Mouse (Mus musculus): ENCODE measurements around the gene Eno4. TPM values are rescaled to one million over a fixed set of nuclear protein-coding genes. Genes with fewer than 3 reads are reported as not detected.
"Not testable (repeated sequence)": the region's sequence is repeated elsewhere in the genome, so short reads cannot be mapped to it uniquely, and the experiment has no call there.

The Eno4 gene
- polyA plus RNA-seq (2016; fragmentation: Nextera tagmentation; extraction: Ambion mirVana): 0.37 and 0.81 TPM in 2 replicates

- H3K27ac ChIP-seq (replicated peaks): peak within 1 kb of the TSS; percentile 71
- peak within 1 kb of the TSS; percentile 87 for H3K9ac ChIP-seq (replicated peaks)
- under 1% methylated on average over 65 of the region's 65 CpGs for WGBS
- H3K4me3 ChIP-seq: peak within 1 kb of the TSS; percentile 70
- ATAC-seq (ENCODE audit: low FRiP score, low read depth): peak; percentile 98
- peaks cover 15% of the 10 kb centered on the region for H3K4me1 ChIP-seq
- peak within 1 kb of the TSS; percentile 84 for H3K4me2 ChIP-seq (replicated peaks)
- H3K27me3 ChIP-seq: peaks cover 50% of the 10 kb centered on the region
- H3K36me3 ChIP-seq: no peaks in the 10 kb centered on the region
- H3K9me3 ChIP-seq: no peaks in the 10 kb centered on the region
Measured at GRCm38 (mm10) chr19:58942841-58943828, at the start of gene Eno4, which contains the start of gene Hspa12a. TSS of gene Eno4 (plus strand) at chr19:58943425. TSS of gene Hspa12a (minus strand) at chr19:58943654.

- ATAC-seq (ENCODE audit: low FRiP score, low read depth): no peak
- H3K4me3 ChIP-seq: no peak overlapping the region
- H3K9me3 ChIP-seq: peaks cover 7% of the 10 kb centered on the region
- H3K4me1 ChIP-seq: no peaks in the 10 kb centered on the region
- no peak overlapping the region for H3K9ac ChIP-seq (replicated peaks)
- no peak overlapping the region for H3K27ac ChIP-seq (replicated peaks)
- no peak overlapping the region for H3K4me2 ChIP-seq (replicated peaks)
- no peaks in the 10 kb centered on the region for H3K27me3 ChIP-seq
- WGBS: 70% methylated on average over 2 of the region's 3 CpGs
- H3K36me3 ChIP-seq: no peaks in the 10 kb centered on the region
Measured at GRCm38 (mm10) chr19:58896216-58896615, 47.0 kb upstream of the Eno4 start.

- not testable (repeated sequence) for H3K36me3 ChIP-seq; H3K4me1 ChIP-seq; ATAC-seq (ENCODE audit: low FRiP score, low read depth); H3K4me3 ChIP-seq; H3K4me2 ChIP-seq (replicated peaks); H3K9ac ChIP-seq (replicated peaks); H3K27ac ChIP-seq (replicated peaks); H3K9me3 ChIP-seq
- WGBS: 89% methylated on average over 10 of the region's 10 CpGs
- H3K27me3 ChIP-seq: peaks cover 17% of the 10 kb centered on the region
Measured at GRCm38 (mm10) chr19:58900471-58900870, 42.8 kb upstream of the Eno4 start.

GRCm38 (mm10) chr19:58903079-58903898 lies 39.9 kb upstream of the Eno4 start:
- Histone ChIP-seq H3K4me1 (peaks cover 2% of the 10 kb centered on the region; the same call in 1 of the 2 replicates), H3K9ac (replicated peaks) (0 out of 2 replicates have a peak overlapping the region, but pooled peaks have one; percentile 17), H3K27me3 (peaks cover 35% of the 10 kb centered on the region), H3K4me2 (replicated peaks) (peak overlapping the region; percentile 49), H3K36me3 (no peaks in the 10 kb centered on the region), H3K27ac (replicated peaks) (no peak overlapping the region), H3K9me3 (peaks cover 2% of the 10 kb centered on the region; the same call in 1 of the 2 replicates), H3K4me3 (no peak overlapping the region)
- no peak for ATAC-seq (ENCODE audit: low FRiP score, low read depth)
- WGBS: 68% methylated on average over 7 of the region's 7 CpGs

- peak overlapping the region; percentile 49 for H3K4me2 ChIP-seq (replicated peaks)
- peaks cover 35% of the 10 kb centered on the region for H3K27me3 ChIP-seq
- H3K9ac ChIP-seq (replicated peaks): 0 out of 2 replicates have a peak overlapping the region, but pooled peaks have one; percentile 17
- H3K4me1 ChIP-seq: peaks cover 2% of the 10 kb centered on the region; the same call in 1 of the 2 replicates
- H3K36me3 ChIP-seq: no peaks in the 10 kb centered on the region
- H3K9me3 ChIP-seq: no peaks in the 10 kb centered on the region
- H3K27ac ChIP-seq (replicated peaks): no peak overlapping the region
- no peak for ATAC-seq (ENCODE audit: low FRiP score, low read depth)
- H3K4me3 ChIP-seq: peak overlapping the region; percentile 24
- 1% methylated on average over 11 of the region's 11 CpGs for WGBS
Measured at GRCm38 (mm10) chr19:58903899-58904327, 39.3 kb upstream of the Eno4 start.

- H3K9ac ChIP-seq (replicated peaks): no peak overlapping the region
- no peak overlapping the region for H3K4me3 ChIP-seq
- no peak overlapping the region for H3K27ac ChIP-seq (replicated peaks)
- ATAC-seq (ENCODE audit: low FRiP score, low read depth): no peak
- H3K9me3 ChIP-seq: no peaks in the 10 kb centered on the region
- H3K4me2 ChIP-seq (replicated peaks): no peak overlapping the region
- no peaks in the 10 kb centered on the region for H3K36me3 ChIP-seq
- H3K4me1 ChIP-seq: peaks cover 5% of the 10 kb centered on the region; the same call in 1 of the 2 replicates
- WGBS: 55% methylated on average over 9 of the region's 9 CpGs
- H3K27me3 ChIP-seq: peaks cover 40% of the 10 kb centered on the region
Measured at GRCm38 (mm10) chr19:58906685-58907084, 36.5 kb upstream of the Eno4 start.

- H3K27me3 ChIP-seq: peaks cover 51% of the 10 kb centered on the region
- WGBS: 84% methylated on average over 10 of the region's 10 CpGs
Measured at GRCm38 (mm10) chr19:58908018-58908417, 35.2 kb upstream of the Eno4 start.

GRCm38 (mm10) chr19:58910941-58911368 lies 32.3 kb upstream of the Eno4 start:
- H3K4me3 ChIP-seq: peak overlapping the region; percentile 38
- H3K36me3 ChIP-seq: no peaks in the 10 kb centered on the region
- H3K27ac ChIP-seq (replicated peaks): no peak overlapping the region
- H3K4me1 ChIP-seq: peaks cover 5% of the 10 kb centered on the region; the same call in 1 of the 2 replicates
- H3K9me3 ChIP-seq: no peaks in the 10 kb centered on the region
- peak; percentile 62; the same call in 1 of the 2 replicates for ATAC-seq (ENCODE audit: low FRiP score, low read depth)
- peak overlapping the region; percentile 25; the same call in 1 of the 2 replicates for H3K9ac ChIP-seq (replicated peaks)
- 3% methylated on average over 11 of the region's 11 CpGs for WGBS
- peak overlapping the region; percentile 51 for H3K4me2 ChIP-seq (replicated peaks)
- peaks cover 48% of the 10 kb centered on the region for H3K27me3 ChIP-seq

More at GRCm38 (mm10) chr19:58908018-58908417, 35.2 kb upstream of the Eno4 start:
- H3K4me2 ChIP-seq (replicated peaks): no peak overlapping the region
- no peak for ATAC-seq (ENCODE audit: low FRiP score, low read depth)
- no peak overlapping the region for H3K4me3 ChIP-seq
- H3K9me3 ChIP-seq: no peaks in the 10 kb centered on the region
- H3K27ac ChIP-seq (replicated peaks): no peak overlapping the region
- H3K36me3 ChIP-seq: no peaks in the 10 kb centered on the region
- H3K9ac ChIP-seq (replicated peaks): no peak overlapping the region
- peaks cover 5% of the 10 kb centered on the region; the same call in 1 of the 2 replicates for H3K4me1 ChIP-seq

- no peaks in the 10 kb centered on the region for H3K9me3 ChIP-seq
- H3K36me3 ChIP-seq: no peaks in the 10 kb centered on the region
- peaks cover 48% of the 10 kb centered on the region for H3K27me3 ChIP-seq
- H3K4me1 ChIP-seq: peaks cover 5% of the 10 kb centered on the region; the same call in 1 of the 2 replicates
- H3K4me2 ChIP-seq (replicated peaks): peak overlapping the region; percentile 51
- H3K4me3 ChIP-seq: peak overlapping the region; percentile 38
- peak overlapping the region; percentile 25; the same call in 1 of the 2 replicates for H3K9ac ChIP-seq (replicated peaks)
- no peak overlapping the region for H3K27ac ChIP-seq (replicated peaks)
- peak; percentile 38; the same call in 1 of the 2 replicates for ATAC-seq (ENCODE audit: low FRiP score, low read depth)
- WGBS: 9% methylated on average over 9 of the region's 9 CpGs
Measured at GRCm38 (mm10) chr19:58911386-58911785, 31.8 kb upstream of the Eno4 start.

GRCm38 (mm10) chr19:58913301-58913700 lies 29.9 kb upstream of the Eno4 start:
- Histone ChIP-seq H3K27me3 (peaks cover 58% of the 10 kb centered on the region), H3K36me3 (no peaks in the 10 kb centered on the region), H3K4me1 (0 out of 2 replicates have a peak, but pooled peaks cover 4% of the 10 kb centered on the region), H3K9ac (replicated peaks) (no peak overlapping the region), H3K4me2 (replicated peaks) (no peak overlapping the region), H3K27ac (replicated peaks) (no peak overlapping the region), H3K9me3 (no peaks in the 10 kb centered on the region), H3K4me3 (no peak overlapping the region)
- ATAC-seq (ENCODE audit: low FRiP score, low read depth): no peak
- WGBS: 91% methylated on average over 6 of the region's 6 CpGs

GRCm38 (mm10) chr19:58918597-58918996 lies 24.6 kb upstream of the Eno4 start:
- no peaks in the 10 kb centered on the region for H3K9me3 ChIP-seq
- H3K27ac ChIP-seq (replicated peaks): no peak overlapping the region
- peak overlapping the region; percentile 7; the same call in 1 of the 2 replicates for H3K4me3 ChIP-seq
- H3K27me3 ChIP-seq: peaks cover 69% of the 10 kb centered on the region
- peaks cover 13% of the 10 kb centered on the region for H3K4me1 ChIP-seq
- WGBS: 10% methylated on average over 11 of the region's 11 CpGs
- no peaks in the 10 kb centered on the region for H3K36me3 ChIP-seq
- no peak for ATAC-seq (ENCODE audit: low FRiP score, low read depth)
- peak overlapping the region; percentile 19; the same call in 1 of the 2 replicates for H3K4me2 ChIP-seq (replicated peaks)
- 0 out of 2 replicates have a peak overlapping the region, but pooled peaks have one; percentile 15 for H3K9ac ChIP-seq (replicated peaks)
